Mouse (Mus musculus) frontal cortex, adult (tissue): ENCODE measurements at regions not wholly inside any gene's neighbourhood (a gene's known extent, or its start where the extent isn't known, plus 50 kb on each side); places are given as distances from the start of the nearest gene placed in this dataset.
"Not testable (repeated sequence)": the region's sequence is repeated elsewhere in the genome, so short reads cannot be mapped to it uniquely, and the experiment has no call there.

Experiments
- ATAC-seq: cut with Nextera tagmentation; 2 replicates; pipeline ENCODE4 v1.9.2; 2017; ENCODE audit warnings: mild to moderate bottlenecking, moderate library complexity, mixed read lengths; ENCODE audit not compliant: low TSS enrichment

GRCm38 (mm10) chr14:71660166-71660565 is 831.5 kb downstream of the Gm9195 start:
- no peak for ATAC-seq

- ATAC-seq: no peak
Measured at GRCm38 (mm10) chr14:71654785-71655627, 836.6 kb downstream of the Gm9195 start.

GRCm38 (mm10) chr14:71642536-71642935 is 849.1 kb downstream of the Gm9195 start:
- no peak for ATAC-seq

- no peak for ATAC-seq
Measured at GRCm38 (mm10) chr14:71639083-71639482, 852.6 kb downstream of the Gm9195 start.

- no peak for ATAC-seq
Measured at GRCm38 (mm10) chr14:71635091-71635490, 856.5 kb downstream of the Gm9195 start.

- ATAC-seq: no peak
Measured at GRCm38 (mm10) chr14:71609698-71610301, 881.8 kb downstream of the Gm9195 start.

- no peak for ATAC-seq
Measured at GRCm38 (mm10) chr14:71603710-71604109, 887.9 kb downstream of the Gm9195 start.

- 0 out of 2 replicates have a peak, but pooled peaks have one; percentile 13 for ATAC-seq
Measured at GRCm38 (mm10) chr14:71597859-71598258, 893.8 kb downstream of the Gm9195 start.

- ATAC-seq: peak; percentile 85
Measured at GRCm38 (mm10) chr14:71588694-71589240, 902.9 kb downstream of the Gm9195 start.

GRCm38 (mm10) chr14:71588006-71588405 is 903.6 kb downstream of the Gm9195 start:
- ATAC-seq: peak; percentile 79

- ATAC-seq: no peak
Measured at GRCm38 (mm10) chr14:71564816-71565215, 926.8 kb downstream of the Gm9195 start.

GRCm38 (mm10) chr14:71561906-71562305 is 929.7 kb downstream of the Gm9195 start:
- peak; percentile 50; the same call in 1 of the 2 replicates for ATAC-seq

GRCm38 (mm10) chr14:71554324-71554723 is 937.3 kb downstream of the Gm9195 start:
- ATAC-seq: not testable (repeated sequence)

GRCm38 (mm10) chr14:71543580-71543979 is 943.9 kb upstream of the Fam160b2 start:
- ATAC-seq: peak; percentile 75

- no peak for ATAC-seq
Measured at GRCm38 (mm10) chr14:71532074-71532659, 932.5 kb upstream of the Fam160b2 start.

GRCm38 (mm10) chr14:71531298-71531697 is 931.7 kb upstream of the Fam160b2 start:
- ATAC-seq: no peak

GRCm38 (mm10) chr14:71530421-71530820 is 930.8 kb upstream of the Fam160b2 start:
- ATAC-seq: no peak

- ATAC-seq: no peak
Measured at GRCm38 (mm10) chr14:71518541-71518940, 918.9 kb upstream of the Fam160b2 start.

GRCm38 (mm10) chr14:71500851-71501250 is 901.2 kb upstream of the Fam160b2 start:
- no peak for ATAC-seq

GRCm38 (mm10) chr14:71491201-71491600 is 891.6 kb upstream of the Fam160b2 start:
- no peak for ATAC-seq

GRCm38 (mm10) chr14:71486176-71486970 is 886.7 kb upstream of the Fam160b2 start:
- ATAC-seq: peak; percentile 76

- ATAC-seq: no peak
Measured at GRCm38 (mm10) chr14:71475656-71476055, 876.0 kb upstream of the Fam160b2 start.
